Mouse (Mus musculus) thymus, adult 18-20 months (tissue): Measurements from ENCODE around the gene Fzd10.

Experiments used
- DNase-seq, 2 experiments: peaks; one replicate each; pipeline ENCODE4 v3.0.0; 2022; ENCODE audit warnings: mixed read lengths in 2 of 2

The Fzd10 gene

DNA sequence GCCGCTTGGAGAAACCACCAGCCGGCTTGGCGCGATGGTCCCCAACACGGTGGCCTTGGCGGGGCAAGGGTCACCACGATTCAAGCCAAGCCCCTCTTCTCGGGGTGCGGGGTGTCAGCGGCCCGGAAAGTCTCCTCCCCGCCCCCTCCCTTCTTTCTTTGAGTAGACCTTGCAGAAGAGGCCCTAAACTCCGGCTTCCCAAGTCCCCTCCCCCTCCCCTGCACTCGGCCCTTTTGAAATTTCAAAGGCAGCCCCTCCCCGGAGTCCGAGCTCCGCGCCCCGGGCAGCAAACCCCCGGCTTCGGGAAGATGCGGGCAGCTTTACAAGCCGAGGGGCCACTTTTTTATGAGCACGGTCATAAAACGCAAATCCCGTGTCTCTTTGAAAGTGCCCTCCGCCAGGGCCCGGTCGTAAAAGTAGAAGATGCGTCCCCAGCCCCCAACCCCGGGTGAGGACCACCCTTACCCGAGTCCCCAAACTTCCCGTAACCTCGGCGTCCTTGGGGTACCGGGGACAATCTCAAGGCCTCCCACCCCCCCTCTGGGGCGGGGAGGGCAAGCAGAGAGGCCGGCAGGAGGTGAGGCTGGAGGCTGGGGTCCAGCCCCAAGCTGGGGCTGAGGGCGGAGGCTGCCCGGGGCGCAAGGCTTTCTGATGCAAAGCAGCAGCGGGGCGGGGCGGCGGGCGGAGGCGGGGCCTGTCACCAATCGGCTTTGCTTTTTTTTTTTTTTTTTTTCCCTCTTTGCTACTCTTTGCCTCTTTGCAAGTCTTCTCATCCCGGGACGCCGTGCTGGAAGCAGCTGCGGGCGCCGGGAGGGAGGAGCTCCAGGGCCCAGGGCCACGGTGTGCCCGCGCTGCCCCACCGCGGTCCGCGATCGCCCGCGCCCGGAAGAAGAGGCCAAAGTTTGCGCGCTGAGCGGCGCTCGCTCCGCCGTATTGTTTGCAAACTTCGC, at the start of gene Fzd10:
Fzd10 (plus strand) TSS at position 773 of the 950 bp plus-strand sequence.
- no peak for DNase-seq

DNA sequence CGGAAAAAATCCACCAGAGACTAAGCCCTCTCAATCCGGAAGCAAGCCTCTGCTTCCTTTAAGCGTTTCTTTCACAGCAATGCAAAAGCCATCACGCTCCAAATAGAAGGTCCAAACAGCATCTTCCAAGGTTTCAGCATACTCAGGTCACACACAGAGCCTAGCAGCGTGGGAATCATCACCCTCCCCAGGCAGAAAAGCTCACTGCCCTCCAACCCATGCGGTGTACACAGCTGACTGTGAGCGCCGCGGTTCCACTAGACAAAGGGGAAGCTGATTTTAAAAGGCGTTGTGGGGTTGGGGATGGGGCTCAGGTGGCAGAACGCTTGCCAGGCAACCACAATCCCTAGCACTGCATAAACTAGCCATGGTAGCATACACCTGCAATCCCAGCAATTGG, 49.2 kb upstream of the Fzd10 start:
- no peak for DNase-seq

DNA sequence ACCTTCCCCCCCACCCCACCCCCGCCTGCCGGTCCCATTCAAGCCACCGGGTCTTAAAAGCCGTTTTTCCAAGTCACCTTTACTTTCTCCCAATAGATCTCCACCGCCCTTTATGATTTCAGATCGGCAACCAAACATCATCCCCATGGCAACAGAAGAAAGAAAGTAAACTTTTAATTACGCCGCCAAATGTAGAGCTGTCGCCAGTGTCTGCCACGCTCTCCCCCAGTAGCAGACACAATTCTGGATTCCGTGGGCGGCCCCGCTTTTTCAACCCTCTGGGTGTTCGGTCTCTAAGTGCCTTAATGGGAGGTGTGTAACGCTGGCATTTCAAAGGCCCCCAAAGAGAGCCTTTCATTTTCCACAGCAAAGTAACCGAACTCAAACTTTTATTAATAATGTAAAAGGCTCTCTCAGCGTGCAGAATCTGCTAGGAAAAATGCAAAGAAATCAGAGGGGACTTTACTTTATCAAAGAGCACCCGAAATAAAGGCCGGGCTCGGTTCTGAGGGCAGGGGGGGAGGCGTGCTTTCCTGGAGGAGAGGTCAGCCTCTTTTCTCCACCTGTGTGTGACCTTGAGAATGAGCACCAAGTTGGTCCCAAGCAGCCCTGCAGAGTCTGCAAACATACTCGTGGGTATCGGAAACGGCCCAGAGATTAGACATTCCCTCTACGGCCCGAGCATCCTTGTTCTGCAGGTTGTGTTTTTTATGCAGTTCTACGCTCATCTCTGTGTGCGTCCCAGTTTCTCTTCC, 48.3 kb upstream of the Fzd10 start:
- no peak for DNase-seq

DNA sequence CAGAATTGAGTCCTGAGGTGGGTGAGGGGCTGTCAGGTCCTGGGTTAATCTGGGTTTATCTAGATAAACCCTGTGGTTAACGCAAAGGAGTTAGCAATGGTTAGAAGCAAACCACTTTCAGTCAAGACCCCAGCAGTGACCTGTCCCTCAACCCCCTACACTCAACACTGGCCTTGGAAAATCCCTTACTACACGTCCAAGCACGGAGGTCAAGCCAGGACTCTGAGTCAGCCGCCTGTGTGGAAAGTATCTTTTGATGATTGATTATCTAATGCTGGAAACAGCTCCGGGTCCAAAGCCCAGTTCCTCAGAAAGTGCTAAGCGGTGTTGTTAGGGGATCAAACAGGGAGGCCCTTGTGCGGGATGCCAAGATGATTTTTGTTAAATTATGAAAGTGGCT, 42.5 kb upstream of the Fzd10 start:
- DNase-seq = no peak

DNA sequence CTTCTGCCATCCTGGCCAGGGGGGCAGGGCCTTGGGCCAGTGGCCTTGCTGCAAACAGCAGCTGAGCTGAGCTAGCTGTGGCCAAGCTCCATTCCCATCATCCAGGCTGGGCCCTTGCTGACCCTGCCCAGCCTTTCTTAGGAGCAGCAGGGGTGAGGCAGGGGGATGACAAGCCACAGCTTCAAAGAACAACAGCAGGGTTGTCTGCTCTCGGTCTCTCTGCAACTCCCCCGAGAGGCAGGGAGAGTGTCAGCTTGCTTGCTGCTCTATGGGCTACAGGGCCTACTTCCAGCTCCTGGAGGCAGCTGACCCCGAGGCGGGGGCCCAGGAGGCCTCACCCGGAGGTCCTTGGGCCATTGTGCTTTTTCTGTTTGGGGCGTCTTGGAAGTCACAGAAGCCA, 33.3 kb upstream of the Fzd10 start:
- no peak for DNase-seq

DNA sequence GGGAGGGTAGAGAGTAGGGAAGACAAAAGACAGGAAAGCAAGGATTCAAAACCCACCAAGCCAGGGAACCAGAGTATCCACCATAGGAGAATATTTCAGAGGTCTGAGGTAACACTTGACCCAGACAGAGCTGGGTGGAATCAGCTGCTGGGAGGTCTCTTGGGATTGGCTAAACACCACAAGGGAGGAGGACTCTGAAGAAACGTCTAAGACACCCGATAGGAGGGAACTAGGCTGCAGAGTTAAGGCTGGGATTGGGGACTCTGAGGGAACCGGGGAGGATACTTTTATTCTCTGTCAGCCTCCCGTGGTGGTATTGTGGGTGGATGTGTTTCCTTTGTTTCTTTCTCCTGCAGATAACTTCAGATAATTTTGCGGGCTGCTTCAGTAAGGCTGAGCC, 31.7 kb upstream of the Fzd10 start:
- DNase-seq = no peak

DNA sequence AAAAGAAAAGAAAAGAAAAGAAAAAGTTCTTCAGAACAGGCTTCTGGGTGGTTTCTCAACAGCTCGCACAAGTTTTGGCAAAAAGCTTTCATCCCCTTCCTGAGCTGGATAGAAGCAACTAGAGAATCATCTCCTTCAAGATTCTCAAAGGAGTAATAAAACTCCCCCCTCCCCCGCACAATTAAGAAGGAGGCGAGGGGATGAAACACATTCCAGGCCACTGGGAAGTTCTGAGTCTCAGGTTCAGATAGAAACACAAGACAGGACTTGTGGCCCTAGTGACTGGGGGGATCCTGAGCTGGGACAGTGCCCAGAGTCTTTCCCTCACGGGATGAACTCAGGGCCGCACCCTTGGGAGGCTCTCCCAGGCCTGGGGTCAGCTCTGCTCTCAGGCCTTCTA, 30.6 kb upstream of the Fzd10 start:
- DNase-seq = no peak

DNA sequence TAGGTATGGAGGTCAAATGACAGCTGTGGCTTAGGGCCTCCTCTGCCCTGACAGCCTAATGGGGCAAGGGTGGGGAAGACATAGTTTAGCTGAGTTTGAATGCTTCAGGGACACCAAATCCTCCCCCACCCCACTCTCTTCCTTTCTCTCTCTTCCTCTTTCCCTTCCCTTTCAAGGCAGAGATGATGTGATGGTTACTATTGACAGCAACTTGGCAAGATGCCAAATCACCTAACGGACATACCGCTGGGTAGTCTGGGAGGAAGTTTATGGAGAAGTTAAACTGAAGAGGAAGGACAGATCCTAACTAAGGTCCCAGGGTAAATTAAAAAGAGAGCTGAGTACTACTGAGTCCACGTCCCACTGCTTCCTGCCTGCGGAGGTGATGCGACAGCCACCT, 29.8 kb upstream of the Fzd10 start:
- no peak for DNase-seq

DNA sequence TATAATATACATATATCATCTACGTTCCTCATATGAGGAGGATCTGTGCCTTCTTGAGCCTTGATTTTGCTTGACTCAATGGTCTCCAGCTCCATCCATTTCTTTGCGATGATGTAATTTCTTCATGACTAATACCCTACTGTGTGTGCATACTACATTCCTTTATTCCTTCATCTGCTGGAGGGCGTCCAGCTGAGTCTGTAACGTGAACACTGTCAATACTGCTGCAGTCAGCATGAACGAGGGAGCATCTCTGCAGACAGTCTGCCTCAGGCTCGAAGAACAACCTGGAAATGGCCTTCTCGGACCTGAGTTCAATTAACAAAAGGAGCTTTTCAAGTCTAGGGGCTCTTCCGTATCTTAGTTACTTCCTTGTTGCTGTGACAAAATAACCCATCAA, 28.9 kb upstream of the Fzd10 start:
- no peak for DNase-seq

DNA sequence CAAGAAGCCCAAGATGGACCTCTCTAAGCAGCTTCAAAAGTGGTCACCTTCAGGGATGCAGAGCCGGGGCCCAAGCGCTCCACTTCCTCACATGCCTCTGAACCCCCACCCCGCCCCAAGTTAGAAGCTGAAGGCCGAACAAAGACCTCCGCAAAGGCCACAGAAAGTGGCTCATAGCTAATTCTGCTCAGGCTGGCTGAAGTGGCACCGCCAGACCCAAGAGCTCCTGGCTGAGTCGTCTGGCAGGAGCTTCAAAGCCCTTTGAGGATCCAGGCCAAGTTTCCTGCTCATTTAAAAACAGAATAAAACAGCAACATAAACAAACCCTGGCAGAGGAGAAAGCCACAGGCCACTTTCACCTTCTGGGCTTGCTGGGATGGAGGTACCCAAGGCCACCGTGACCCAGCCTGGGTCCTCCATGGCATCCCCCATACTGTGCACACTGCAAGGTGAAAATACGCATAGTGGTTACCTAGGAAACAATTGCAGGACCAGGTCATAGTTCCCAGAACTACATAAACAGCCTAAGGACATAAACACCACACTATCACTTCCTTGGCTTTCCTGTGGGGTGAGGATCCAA, 24.6 kb upstream of the Fzd10 start:
- DNase-seq = no peak

DNA sequence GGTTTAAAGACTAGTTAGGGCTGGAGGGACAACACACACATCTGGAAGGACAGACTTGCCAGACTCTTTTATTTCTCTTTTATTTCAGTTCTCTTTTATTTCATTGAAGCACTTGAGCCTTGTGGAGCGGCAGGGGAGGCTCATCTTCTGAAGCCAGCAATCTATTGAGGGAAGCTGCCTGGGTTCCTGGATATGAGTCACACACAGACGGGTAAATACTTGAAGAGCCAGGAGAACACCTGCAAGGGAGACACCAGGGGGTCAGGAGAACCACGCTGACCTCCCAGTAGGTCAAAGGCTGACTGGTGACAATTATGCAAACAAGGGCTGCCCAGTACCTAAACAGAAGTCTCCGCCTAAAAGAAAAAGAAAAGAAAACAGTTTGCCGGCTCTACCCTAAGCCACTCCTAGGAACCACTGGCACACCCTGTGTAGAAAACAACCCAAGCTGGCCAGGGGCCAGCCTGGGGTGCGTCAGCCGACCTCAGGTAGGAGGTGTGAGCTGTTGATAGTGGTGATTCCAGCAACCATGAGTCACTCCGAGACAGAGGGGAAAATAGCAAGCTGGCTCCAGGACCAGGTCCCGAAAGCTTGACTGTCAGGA, 21.5 kb upstream of the Fzd10 start:
- no peak for DNase-seq

DNA sequence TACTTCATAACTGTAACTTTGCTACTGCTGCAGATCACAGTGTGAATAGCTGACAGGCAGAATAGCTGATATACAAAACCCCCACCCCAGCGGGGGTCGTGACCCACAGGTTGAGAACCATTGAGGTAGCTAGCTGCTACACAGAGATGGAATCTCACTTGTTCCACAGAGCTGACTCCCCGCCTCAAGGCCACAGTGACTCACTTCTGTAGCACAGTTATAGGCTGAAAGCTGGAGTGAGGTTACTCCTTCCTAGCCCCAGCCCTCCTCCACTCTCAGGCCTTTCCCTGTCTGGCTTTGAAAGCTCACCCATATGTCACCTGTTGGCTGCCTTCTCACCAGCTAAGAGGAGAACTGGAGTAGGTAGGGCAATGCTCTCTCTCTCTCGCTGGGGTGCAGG, 19.7 kb upstream of the Fzd10 start:
- DNase-seq = no peak

DNA sequence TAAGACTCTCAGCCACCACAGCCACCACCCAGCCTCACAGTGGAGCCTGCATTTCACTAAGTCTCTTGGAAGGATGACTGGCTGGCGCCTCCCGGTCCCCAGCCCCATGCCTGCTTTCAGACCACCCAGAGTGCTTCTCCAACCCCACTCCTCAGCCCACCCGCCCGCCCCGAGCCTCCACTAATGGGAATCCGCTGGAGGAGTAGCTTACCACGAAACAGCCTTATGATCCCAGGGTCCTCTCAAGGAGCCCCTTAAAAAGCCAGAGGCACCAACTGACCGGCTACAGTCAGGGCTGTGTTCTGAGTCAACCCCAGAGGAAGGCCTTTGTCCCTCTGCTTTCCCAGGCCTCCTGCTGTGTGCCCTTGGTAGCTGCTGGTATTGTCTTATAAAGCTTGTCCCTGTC, 19.1 kb upstream of the Fzd10 start:
- no peak for DNase-seq

DNA sequence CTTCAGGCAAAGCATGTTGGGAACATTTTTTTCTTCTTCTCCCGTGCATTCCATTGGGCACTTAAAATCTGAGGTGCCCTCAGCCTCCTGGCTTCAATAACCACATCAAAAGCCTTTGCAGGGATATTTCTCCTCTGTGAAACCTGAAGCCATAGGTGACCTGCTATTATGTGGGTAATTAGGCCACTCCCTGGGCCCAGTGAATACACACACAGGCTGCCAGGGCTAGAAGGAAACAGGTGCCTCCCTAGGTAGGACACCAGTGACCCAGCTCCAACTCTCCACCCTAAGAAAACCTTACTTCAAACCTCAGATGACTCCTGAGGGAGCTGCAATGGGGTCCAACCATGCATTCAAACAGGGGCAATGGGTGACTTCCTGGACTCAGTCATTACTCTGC, 11.4 kb upstream of the Fzd10 start:
- DNase-seq = no peak

DNA sequence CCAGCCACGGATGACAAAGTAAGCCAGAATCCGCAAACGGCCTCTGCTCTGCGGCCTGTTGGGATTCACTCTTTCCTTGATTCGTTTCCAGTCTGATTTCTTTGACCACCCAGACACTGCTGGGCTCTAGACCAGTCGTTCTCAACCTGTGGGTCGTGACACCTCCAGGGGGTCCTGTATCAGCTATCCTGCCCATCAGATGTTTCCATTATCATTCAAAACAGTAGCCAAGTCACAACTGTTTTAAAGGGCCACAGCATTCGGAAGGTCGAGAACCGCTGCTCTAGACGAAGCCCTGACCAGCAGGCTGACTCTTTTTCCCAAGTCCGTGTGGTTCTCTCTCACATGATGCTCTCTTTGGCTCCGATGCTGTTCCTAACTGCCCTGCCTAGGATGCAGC, 7.2 kb upstream of the Fzd10 start:
- no peak for DNase-seq

DNA sequence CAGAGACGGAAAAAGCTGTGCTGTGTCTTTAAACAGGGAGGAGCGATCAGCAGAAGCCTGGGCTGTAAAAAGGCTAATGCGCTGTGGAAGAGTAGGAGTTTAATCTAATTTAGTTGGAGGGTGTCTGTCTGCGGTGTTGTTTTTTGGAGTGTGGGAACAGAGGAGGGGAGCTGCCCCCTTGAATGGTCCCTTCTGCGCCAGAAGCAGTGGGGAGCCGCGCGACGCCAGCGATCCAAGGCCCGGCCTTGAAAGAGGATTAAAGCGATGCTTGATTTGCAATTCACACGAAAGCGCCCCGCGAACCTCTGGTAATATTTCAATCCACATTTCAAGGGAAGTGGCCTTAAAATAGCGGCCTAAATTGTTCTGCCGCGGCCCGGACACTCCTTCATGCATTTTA, 3.8 kb upstream of the Fzd10 start:
- no peak for DNase-seq

DNA sequence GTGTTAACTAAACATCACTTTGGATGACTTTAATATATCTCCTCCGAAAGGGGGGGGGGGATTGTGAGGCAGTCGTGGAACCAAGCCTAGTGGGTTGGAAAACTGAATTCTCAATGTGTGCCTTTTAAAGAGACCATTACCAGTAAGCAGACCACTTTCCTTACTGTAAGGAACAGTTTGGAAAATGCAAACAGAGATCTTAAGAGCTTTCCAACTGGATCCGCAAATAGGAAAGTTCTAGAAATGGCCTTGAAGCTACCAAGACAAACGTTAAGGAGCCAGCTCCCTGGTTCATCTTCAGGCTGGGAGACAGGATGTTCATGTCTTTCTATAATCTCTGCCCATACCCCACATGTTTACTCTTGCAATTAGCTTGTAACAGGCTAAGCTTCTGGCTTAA, 3.3 kb upstream of the Fzd10 start:
- DNase-seq = no peak

DNA sequence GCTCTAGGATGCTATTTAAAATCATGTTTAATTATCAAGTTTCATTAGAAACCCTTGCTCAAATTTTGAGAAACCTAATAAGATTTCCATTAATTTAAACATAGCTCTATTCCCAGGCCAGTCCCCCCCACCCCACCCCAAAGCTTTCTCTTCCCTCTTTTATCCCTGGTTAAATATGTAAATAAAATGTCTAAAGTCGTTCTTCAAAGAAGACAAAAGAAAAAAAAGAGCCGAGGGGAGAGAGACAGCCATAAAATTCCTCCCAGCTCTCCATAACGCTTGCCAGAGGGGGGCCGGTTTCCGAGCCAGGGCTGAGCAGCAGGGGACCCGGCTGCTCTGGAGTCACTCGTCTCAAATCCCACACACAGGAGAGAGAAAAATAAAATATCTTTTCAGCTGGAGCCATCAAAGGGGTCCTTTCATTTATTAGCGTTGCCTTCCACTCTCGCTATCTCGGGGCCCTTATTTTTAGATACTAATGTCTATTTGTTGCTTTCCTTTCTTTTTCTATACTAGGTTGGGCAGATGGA, 2.4 kb upstream of the Fzd10 start:
- no peak for DNase-seq

DNA sequence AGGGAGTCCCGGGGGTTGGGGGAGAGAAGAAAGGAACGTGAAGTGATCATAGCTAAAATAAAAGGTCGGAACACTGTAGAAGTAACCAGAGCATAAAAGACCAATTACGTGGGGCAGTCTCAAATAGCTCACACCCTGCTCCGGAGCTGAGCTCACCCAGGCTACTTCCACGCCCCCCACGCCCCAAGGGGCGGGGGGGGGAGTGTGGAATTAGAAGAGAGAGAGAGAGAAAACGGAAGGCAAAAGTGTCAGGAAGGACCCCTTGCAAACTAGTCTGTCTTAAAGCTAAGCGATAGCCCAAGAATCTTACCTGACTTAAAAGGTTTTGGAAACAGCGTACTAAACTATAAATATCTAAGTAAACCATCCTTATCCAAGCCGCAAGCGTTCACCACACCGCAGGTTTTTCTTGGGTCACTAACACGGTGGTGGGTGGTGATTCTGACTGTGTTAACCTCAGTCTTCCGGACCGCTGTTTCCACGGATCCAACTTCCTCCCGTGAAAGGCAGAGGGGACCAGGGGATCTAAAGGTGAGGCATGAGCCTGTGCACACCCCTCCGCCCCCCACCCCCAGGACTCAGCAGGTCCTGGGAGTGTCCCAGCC, 1.8 kb upstream of the Fzd10 start:
- DNase-seq = no peak

DNA sequence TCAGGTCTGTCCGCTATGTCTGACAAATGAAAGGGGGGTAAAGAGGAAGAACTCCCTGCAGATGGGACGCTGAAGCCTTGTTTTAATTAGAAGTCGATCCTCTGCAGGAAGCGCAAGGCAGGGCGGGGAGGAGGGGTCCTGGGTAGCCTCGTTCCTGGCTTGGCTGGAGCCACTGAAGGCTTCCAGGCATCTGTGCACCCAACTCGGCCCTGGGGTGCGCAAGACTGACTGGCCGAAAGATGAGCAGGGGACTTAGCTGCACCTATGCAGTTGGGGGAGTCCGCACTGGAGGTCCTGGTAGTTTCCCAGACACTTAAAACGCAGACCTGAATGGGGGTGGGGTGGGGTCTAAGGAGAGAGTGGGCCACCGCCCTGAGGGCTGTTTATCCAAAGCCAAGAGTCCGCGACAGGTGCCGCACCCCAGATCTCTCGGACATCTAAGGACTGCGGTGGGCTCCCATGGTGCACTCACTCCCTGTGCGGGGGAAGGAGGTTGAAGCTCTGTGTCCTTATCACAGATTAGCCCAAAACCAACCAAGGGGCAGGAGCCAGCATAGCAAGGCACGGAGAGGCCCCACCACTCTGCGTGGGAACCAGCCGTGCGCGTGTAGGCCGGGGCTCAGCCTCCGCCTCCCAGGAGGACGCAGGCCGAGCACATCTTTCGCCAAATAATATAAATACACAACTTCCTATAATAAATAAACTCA, 1.1 kb upstream of the Fzd10 start:
- DNase-seq = no peak

DNA sequence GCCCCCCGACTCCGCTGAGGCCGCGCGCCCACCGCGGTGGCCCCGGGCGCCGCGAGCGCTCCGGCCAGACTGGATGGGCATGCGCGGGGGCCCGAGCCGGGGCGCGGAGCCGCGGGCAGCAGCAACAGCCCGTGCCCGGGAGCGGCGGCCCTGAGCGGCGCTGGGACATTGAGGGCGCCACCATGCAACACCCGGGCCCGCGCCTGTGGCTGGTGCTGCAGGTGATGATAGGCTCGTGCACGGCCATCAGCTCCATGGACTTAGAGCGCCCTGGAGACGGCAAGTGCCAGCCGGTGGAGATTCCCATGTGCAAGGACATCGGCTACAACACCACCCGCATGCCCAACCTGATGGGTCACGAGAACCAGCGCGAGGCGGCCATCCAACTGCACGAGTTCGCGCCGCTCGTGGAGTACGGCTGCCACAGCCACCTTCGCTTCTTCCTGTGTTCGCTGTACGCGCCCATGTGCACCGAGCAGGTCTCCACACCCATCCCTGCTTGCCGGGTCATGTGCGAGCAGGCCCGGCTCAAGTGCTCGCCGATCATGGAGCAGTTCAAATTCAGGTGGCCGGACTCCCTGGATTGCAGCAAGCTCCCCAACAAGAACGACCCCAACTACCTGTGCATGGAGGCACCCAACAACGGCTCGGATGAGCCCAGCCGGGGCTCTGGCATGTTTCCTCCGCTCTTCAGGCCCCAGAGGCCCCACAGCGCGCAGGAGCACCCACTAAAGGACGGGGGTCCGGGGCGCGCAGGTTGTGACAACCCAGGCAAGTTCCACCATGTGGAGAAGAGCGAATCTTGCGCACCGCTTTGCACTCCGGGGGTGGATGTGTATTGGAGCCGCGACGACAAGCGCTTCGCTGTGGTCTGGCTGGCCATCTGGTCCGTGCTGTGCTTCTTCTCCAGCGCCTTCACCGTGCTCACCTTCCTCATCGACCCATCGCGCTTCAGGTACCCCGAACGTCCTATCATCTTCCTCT, 684 bp downstream of the Fzd10 start:
- DNase-seq = no peak
